Mouse (Mus musculus): ENCODE measurements around the gene Cd96. TPM values are rescaled to one million over a fixed set of nuclear protein-coding genes. Genes with fewer than 3 reads are reported as not detected.

Gene Cd96
- polyA plus RNA-seq, 1 experiment from 2014 or later, result 0.07 TPM

DNA sequence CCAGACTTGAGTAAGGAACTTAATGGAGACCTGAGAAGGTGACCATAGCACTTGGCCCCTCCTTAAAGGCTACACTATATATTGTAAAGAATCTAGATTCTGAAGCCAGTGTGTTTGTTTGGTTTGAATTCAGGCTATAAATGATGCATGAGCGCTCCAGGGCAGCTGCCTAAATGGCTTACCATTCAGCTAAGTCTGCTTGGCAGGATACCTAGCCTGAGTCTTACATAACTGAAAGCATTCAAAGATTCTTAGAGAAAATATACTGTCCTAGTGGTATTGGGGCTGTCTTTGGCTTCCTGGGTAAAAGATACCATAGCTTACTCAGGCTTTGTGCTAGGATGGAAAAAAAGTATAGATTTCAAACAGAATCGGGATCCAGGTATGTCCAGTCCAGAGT, 98.7 kb downstream of the Cd96 start:
- WGBS (ENCODE audit: insufficient replicate concordance), result 68% methylated on average over 2 of the region's 2 CpGs
- Histone ChIP-seq H3K27ac (ENCODE audit: low read length) (no peak overlapping the region), H3K9ac (ENCODE audit: low read depth, low read length) (no peak overlapping the region), H3K27me3 (ENCODE audit: control insufficient read depth, insufficient read depth, low read depth, low read length) (no peaks in the 10 kb centered on the region), H3K4me1 (ENCODE audit: control insufficient read depth, low read depth, low read length) (no peaks in the 10 kb centered on the region), H3K4me2 (ENCODE audit: low read depth, low read length) (no peak overlapping the region), H3K4me3 (ENCODE audit: low read depth, low read length) (no peak overlapping the region), H3K9me3 (replicated peaks; ENCODE audit: control insufficient read depth, low read length) (no peaks in the 10 kb centered on the region), H3K36me3 (ENCODE audit: control insufficient read depth, insufficient read depth) (no peaks in the 10 kb centered on the region)
- no peak for ATAC-seq (ENCODE audit: low read depth)

- no peak for ATAC-seq (ENCODE audit: low read depth)
- H3K4me2 ChIP-seq (ENCODE audit: low read depth, low read length), result no peak overlapping the region
- 69% methylated on average over 2 of the region's 2 CpGs for WGBS (ENCODE audit: insufficient replicate concordance)
- no peak overlapping the region for H3K4me3 ChIP-seq (ENCODE audit: low read depth, low read length)
- H3K9me3 ChIP-seq (replicated peaks; ENCODE audit: control insufficient read depth, low read length), result no peaks in the 10 kb centered on the region
- no peaks in the 10 kb centered on the region for H3K27me3 ChIP-seq (ENCODE audit: control insufficient read depth, insufficient read depth, low read depth, low read length)
- no peaks in the 10 kb centered on the region for H3K4me1 ChIP-seq (ENCODE audit: control insufficient read depth, low read depth, low read length)
- H3K36me3 ChIP-seq (ENCODE audit: control insufficient read depth, insufficient read depth), result no peaks in the 10 kb centered on the region
- no peak overlapping the region for H3K9ac ChIP-seq (ENCODE audit: low read depth, low read length)
- no peak overlapping the region for H3K27ac ChIP-seq (ENCODE audit: low read length)
Measured at GRCm38 (mm10) chr16:46020396-46020795, 99.7 kb downstream of the Cd96 start.

DNA sequence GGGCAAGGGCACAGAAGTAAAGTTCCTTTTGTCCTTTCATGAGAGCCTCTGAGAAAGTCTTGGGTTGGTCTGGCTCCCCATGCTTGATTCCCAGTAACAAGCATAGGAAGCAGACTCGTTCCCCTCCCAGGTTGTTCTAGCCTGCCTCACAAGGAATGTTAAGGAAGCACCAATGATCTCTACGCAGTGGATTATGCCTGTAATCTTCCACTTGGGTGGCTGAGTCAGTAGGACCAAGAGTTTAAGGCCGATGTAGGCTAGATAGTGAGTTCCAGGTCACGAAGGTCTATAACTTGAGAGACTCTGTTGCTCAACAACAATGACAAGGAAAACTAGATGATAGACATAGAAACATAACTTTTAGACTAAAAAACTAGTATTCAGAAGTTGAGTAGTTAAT, 100.3 kb downstream of the Cd96 start:
- no peaks in the 10 kb centered on the region for H3K27me3 ChIP-seq (ENCODE audit: control insufficient read depth, insufficient read depth, low read depth, low read length)
- no peak overlapping the region for H3K4me3 ChIP-seq (ENCODE audit: low read depth, low read length)
- 65% methylated on average over 4 of the region's 4 CpGs for WGBS (ENCODE audit: insufficient replicate concordance)
- H3K4me1 ChIP-seq (ENCODE audit: control insufficient read depth, low read depth, low read length), result no peaks in the 10 kb centered on the region
- ATAC-seq (ENCODE audit: low read depth), result no peak
- no peak overlapping the region for H3K9ac ChIP-seq (ENCODE audit: low read depth, low read length)
- H3K9me3 ChIP-seq (replicated peaks; ENCODE audit: control insufficient read depth, low read length), result no peaks in the 10 kb centered on the region
- no peak overlapping the region for H3K27ac ChIP-seq (ENCODE audit: low read length)
- H3K36me3 ChIP-seq (ENCODE audit: control insufficient read depth, insufficient read depth), result no peaks in the 10 kb centered on the region
- H3K4me2 ChIP-seq (ENCODE audit: low read depth, low read length), result no peak overlapping the region

DNA sequence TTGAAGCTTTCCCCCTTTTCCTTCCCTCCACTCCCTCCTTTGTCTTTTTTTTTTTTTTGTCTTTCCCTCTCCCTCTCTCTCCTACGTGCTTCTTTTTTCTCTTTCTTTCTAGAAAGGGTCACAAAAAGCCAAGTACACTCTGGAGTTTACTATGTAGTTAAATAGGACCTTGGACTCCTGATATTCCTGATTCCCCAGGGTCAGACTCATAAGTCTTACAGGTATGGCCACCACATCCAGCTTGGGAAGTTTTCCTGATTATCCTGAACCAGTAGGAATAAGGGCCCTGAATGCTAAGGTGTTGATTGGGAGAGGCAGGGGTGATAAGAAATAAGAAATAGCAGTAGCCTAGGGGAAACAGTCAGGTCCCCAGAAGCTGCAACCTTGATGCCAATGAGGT, 100.7 kb downstream of the Cd96 start:
- H3K4me2 ChIP-seq (ENCODE audit: low read depth, low read length), result no peak overlapping the region
- no peaks in the 10 kb centered on the region for H3K4me1 ChIP-seq (ENCODE audit: control insufficient read depth, low read depth, low read length)
- no peaks in the 10 kb centered on the region for H3K36me3 ChIP-seq (ENCODE audit: control insufficient read depth, insufficient read depth)
- no peak overlapping the region for H3K9ac ChIP-seq (ENCODE audit: low read depth, low read length)
- H3K27ac ChIP-seq (ENCODE audit: low read length), result no peak overlapping the region
- 42% methylated on average over 1 of the region's 1 CpGs for WGBS (ENCODE audit: insufficient replicate concordance)
- ATAC-seq (ENCODE audit: low read depth), result no peak
- no peaks in the 10 kb centered on the region for H3K27me3 ChIP-seq (ENCODE audit: control insufficient read depth, insufficient read depth, low read depth, low read length)
- H3K9me3 ChIP-seq (replicated peaks; ENCODE audit: control insufficient read depth, low read length), result no peaks in the 10 kb centered on the region
- no peak overlapping the region for H3K4me3 ChIP-seq (ENCODE audit: low read depth, low read length)

DNA sequence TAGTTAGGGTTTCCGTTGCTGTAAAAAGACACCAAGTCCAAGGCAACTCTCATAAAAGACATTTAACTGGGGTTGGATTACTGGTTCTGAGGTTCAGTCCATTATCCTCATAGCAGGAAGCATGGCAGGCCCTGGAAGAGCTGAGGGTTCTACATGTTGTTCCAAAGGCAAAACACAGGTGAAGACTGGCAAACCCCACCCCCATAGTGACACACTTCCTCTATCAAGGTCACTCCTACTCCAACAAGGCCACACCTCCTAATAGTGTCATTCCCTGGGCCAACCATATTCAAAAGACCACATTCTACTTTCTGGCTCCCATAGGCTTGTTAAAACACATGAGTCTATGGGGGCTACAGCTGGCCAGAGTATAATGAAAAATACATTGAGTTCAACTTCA, 108.4 kb downstream of the Cd96 start:
- Histone ChIP-seq H3K9me3 (replicated peaks; ENCODE audit: control insufficient read depth, low read length) (no peaks in the 10 kb centered on the region), H3K27me3 (ENCODE audit: control insufficient read depth, insufficient read depth, low read depth, low read length) (no peaks in the 10 kb centered on the region), H3K4me3 (ENCODE audit: low read depth, low read length) (no peak overlapping the region), H3K27ac (ENCODE audit: low read length) (no peak overlapping the region), H3K4me2 (ENCODE audit: low read depth, low read length) (no peak overlapping the region), H3K4me1 (ENCODE audit: control insufficient read depth, low read depth, low read length) (no peaks in the 10 kb centered on the region; the same call in 1 of the 2 replicates), H3K9ac (ENCODE audit: low read depth, low read length) (no peak overlapping the region), H3K36me3 (ENCODE audit: control insufficient read depth, insufficient read depth) (no peaks in the 10 kb centered on the region)
- no peak for ATAC-seq (ENCODE audit: low read depth)
- 62% methylated on average over 1 of the region's 1 CpGs for WGBS (ENCODE audit: insufficient replicate concordance)

DNA sequence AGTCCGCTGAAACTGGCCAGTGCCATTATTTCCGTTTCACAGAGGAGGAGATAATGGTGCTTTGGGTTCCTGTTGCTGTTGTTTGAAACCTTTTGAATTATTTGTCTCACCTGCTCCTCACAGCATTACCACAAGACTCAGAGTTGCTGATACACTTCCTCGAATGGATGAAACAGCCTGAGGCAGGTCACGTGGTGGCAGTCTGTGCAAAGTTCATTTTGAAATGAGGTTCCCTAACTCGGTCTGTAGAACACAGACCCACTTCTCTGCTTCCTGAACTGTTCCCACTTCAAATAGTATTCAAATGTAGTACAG, 109.2 kb downstream of the Cd96 start:
- H3K4me1 ChIP-seq (ENCODE audit: control insufficient read depth, low read depth, low read length), result no peaks in the 10 kb centered on the region; the same call in 1 of the 2 replicates
- H3K9me3 ChIP-seq (replicated peaks; ENCODE audit: control insufficient read depth, low read length), result no peaks in the 10 kb centered on the region
- H3K36me3 ChIP-seq (ENCODE audit: control insufficient read depth, insufficient read depth), result no peaks in the 10 kb centered on the region
- peak overlapping the region; percentile 68 for H3K4me2 ChIP-seq (ENCODE audit: low read depth, low read length)
- H3K27ac ChIP-seq (ENCODE audit: low read length), result peak overlapping the region; percentile 84
- WGBS (ENCODE audit: insufficient replicate concordance), result 3% methylated on average over 5 of the region's 5 CpGs
- peak overlapping the region; percentile 1 for H3K9ac ChIP-seq (ENCODE audit: low read depth, low read length)
- peak overlapping the region; percentile 68 for H3K4me3 ChIP-seq (ENCODE audit: low read depth, low read length)
- H3K27me3 ChIP-seq (ENCODE audit: control insufficient read depth, insufficient read depth, low read depth, low read length), result no peaks in the 10 kb centered on the region
- ATAC-seq (ENCODE audit: low read depth), result peak; percentile 36

DNA sequence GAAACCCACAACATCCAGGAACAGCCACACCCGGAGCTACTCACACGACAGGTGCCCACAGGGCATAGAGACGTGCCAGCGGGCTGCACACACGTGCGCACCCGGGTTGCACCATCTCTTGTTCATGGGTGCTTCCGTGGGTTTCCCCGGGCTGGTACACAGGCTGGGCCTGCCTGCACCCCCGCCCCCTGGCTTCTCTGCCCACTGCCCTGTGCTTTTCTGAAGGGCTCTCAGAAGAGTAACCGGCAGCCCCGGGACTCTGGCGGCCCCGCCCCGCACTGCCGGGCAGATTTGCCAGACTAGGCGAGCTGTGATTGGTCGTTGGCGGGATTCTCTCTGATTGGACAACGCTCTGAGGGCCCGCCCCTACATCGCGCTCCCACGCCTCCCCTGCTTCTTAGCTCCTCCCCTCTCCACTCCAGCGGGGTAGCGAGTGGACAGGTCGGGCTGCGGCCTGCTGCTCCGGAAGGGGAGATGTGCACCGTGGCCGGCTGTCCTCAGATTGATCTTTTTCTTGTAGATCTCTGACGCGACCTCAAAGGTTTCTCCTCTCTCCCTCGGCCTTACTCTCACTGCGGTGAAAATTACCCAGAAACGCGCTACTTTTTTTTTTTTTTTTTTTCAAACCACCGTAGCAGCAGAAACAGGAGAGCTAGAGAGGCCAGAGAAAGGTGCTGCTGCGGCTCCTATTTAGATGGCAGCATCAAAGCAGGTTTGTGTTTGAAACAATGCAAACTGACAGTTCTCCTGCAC, 109.7 kb downstream of the Cd96 start, which contains the start of gene Plcxd2:
Gene Plcxd2, minus strand, starts transcription at position 66 of the 753 bp plus-strand sequence.
- ATAC-seq (ENCODE audit: low read depth), result peak; percentile 98
- Histone ChIP-seq H3K27ac (ENCODE audit: low read length) (peak within 1 kb of the TSS; percentile 84), H3K4me2 (ENCODE audit: low read depth, low read length) (peak within 1 kb of the TSS; percentile 68), H3K9me3 (replicated peaks; ENCODE audit: control insufficient read depth, low read length) (no peaks in the 10 kb centered on the region), H3K9ac (ENCODE audit: low read depth, low read length) (peak within 1 kb of the TSS; percentile 59), H3K4me3 (ENCODE audit: low read depth, low read length) (peak within 1 kb of the TSS; percentile 68), H3K36me3 (ENCODE audit: control insufficient read depth, insufficient read depth) (no peaks in the 10 kb centered on the region), H3K4me1 (ENCODE audit: control insufficient read depth, low read depth, low read length) (no peaks in the 10 kb centered on the region; the same call in 1 of the 2 replicates), H3K27me3 (ENCODE audit: control insufficient read depth, insufficient read depth, low read depth, low read length) (no peaks in the 10 kb centered on the region)
- 2% methylated on average over 36 of the region's 39 CpGs for WGBS (ENCODE audit: insufficient replicate concordance)

DNA sequence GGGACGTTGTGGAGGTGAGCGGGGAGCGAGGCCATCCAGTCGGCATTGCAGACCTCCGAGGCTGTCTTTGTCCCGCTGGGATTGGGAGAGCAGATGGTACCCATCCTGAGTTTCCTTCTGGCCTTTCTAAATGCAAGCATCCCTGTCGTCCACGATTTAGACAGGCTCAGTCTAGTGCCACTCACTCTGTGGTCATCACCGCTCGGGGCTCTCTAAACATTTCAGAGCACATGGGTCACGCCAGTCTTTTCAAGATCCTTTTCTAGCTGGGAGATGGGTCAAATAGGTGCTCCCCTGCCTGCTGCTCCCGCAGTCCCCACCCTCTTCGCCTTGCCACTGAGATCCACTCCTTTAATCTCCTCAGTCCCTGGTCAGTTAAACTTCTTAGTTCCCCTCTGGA, 110.3 kb downstream of the Cd96 start:
- Histone ChIP-seq H3K9me3 (replicated peaks; ENCODE audit: control insufficient read depth, low read length) (no peaks in the 10 kb centered on the region), H3K4me2 (ENCODE audit: low read depth, low read length) (peak overlapping the region; percentile 68), H3K27me3 (ENCODE audit: control insufficient read depth, insufficient read depth, low read depth, low read length) (no peaks in the 10 kb centered on the region), H3K4me3 (ENCODE audit: low read depth, low read length) (peak overlapping the region; percentile 68), H3K36me3 (ENCODE audit: control insufficient read depth, insufficient read depth) (no peaks in the 10 kb centered on the region), H3K9ac (ENCODE audit: low read depth, low read length) (peak overlapping the region; percentile 59), H3K27ac (ENCODE audit: low read length) (no peak overlapping the region), H3K4me1 (ENCODE audit: control insufficient read depth, low read depth, low read length) (no peaks in the 10 kb centered on the region; the same call in 1 of the 2 replicates)
- WGBS (ENCODE audit: insufficient replicate concordance), result 3% methylated on average over 13 of the region's 13 CpGs
- ATAC-seq (ENCODE audit: low read depth), result 0 out of 2 replicates have a peak, but pooled peaks have one; percentile 2

DNA sequence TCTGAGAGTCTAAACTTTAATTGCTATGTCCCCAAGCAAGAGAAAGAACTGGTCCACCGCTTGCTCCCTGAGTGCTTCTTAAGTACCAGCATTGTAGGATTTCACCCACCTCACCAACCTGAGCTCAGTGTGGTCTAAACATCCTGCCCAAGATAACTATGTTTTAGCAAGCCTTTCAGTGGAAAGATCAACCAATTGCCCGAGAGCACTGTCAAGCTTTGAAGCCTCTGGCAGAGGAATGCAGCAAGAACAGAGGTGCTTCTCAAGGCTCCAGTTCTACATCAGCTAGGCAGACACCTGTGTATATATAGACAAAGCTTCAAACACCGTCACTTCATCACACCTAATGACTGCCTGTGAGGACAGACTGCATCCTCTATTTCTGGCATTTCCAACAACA, 111.3 kb downstream of the Cd96 start:
- no peak for ATAC-seq (ENCODE audit: low read depth)
- H3K9me3 ChIP-seq (replicated peaks; ENCODE audit: control insufficient read depth, low read length), result no peaks in the 10 kb centered on the region
- H3K4me2 ChIP-seq (ENCODE audit: low read depth, low read length), result peak overlapping the region; percentile 18; the same call in 1 of the 2 replicates
- H3K27me3 ChIP-seq (ENCODE audit: control insufficient read depth, insufficient read depth, low read depth, low read length), result no peaks in the 10 kb centered on the region
- H3K4me3 ChIP-seq (ENCODE audit: low read depth, low read length), result peak overlapping the region; percentile 68; the same call in 1 of the 2 replicates
- H3K27ac ChIP-seq (ENCODE audit: low read length), result no peak overlapping the region
- H3K4me1 ChIP-seq (ENCODE audit: control insufficient read depth, low read depth, low read length), result no peaks in the 10 kb centered on the region; the same call in 1 of the 2 replicates
- no peak overlapping the region for H3K9ac ChIP-seq (ENCODE audit: low read depth, low read length)
- 46% methylated on average over 3 of the region's 3 CpGs for WGBS (ENCODE audit: insufficient replicate concordance)
- no peaks in the 10 kb centered on the region for H3K36me3 ChIP-seq (ENCODE audit: control insufficient read depth, insufficient read depth)
